Mouse (Mus musculus) liver, embryonic 11.5 days (tissue): ENCODE data around the gene Deaf1. TPM values are rescaled to one million over a fixed set of nuclear protein-coding genes. Genes with fewer than 3 reads are reported as not detected.

Source experiments
- ATAC-seq: fragments of 200-750 bp; cut with Nextera tagmentation; replicated peaks from 2 replicates; pipeline ENCODE4 v1.8.0; 2017; ENCODE audit warnings: moderate number of reproducible peaks, mild to moderate bottlenecking, moderate TSS enrichment, moderate library complexity; ENCODE audit not compliant: low FRiP score
- DNase-seq: peaks from one replicate; pipeline ENCODE4 v3.0.0-alpha.2; 2017; ENCODE audit warnings: low spot score
- H3K27ac ChIP-seq: fragments of 300-500 bp; sonication (generic); 2 replicates; pipeline ENCODE4 v1.5.1; 2014; ENCODE audit warnings: mild to moderate bottlenecking, low read depth, low read length, control low read depth
- H3K27me3 ChIP-seq: fragments of 300-500 bp; sonication (generic); replicated peaks from 2 replicates; pipeline ENCODE4 v1.6.1; 2014; ENCODE audit warnings: low read length, mixed read lengths; ENCODE audit not compliant: control insufficient read depth, insufficient read depth
- H3K36me3 ChIP-seq: fragments of 300-500 bp; sonication (generic); 2 replicates; pipeline ENCODE4 v1.6.1; 2014; ENCODE audit warnings: mild to moderate bottlenecking, low read length, moderate library complexity, mixed read lengths; ENCODE audit not compliant: control insufficient read depth, insufficient read depth
- H3K4me1 ChIP-seq: fragments of 300-500 bp; sonication (generic); replicated peaks from 2 replicates; pipeline ENCODE4 v1.6.1; 2014; ENCODE audit warnings: low read length, mixed read lengths; ENCODE audit not compliant: control insufficient read depth, insufficient read depth
- H3K4me2 ChIP-seq: fragments of 300-500 bp; sonication (generic); 2 replicates; pipeline ENCODE4 v1.6.1; 2014; ENCODE audit warnings: mild to moderate bottlenecking, control low read depth, moderate library complexity
- H3K4me3 ChIP-seq: fragments of 300-500 bp; sonication (generic); 2 replicates; pipeline ENCODE4 v1.5.1; 2014; ENCODE audit warnings: low read depth, low read length, control low read depth
- H3K9ac ChIP-seq: fragments of 300-500 bp; sonication (generic); 2 replicates; pipeline ENCODE4 v1.6.1; 2014; ENCODE audit warnings: low read depth, low read length, control low read depth
- H3K9me3 ChIP-seq: fragments of 300-500 bp; sonication (generic); 2 replicates; pipeline ENCODE4 v1.6.1; 2016; ENCODE audit warnings: low read length, inconsistent platforms, mixed read lengths; ENCODE audit not compliant: control insufficient read depth
- WGBS: fragments of 180-500 bp; shearing (Covaris S2); extraction: QIAGEN DNeasy Blood & Tissue Kit; methylation state at CpG from one replicate; pipeline ENCODE4 v1.1.7; 2014; 5-methylcytosine and 5-hydroxymethylcytosine counted together
- polyA plus RNA-seq: library from polyadenylated mRNA; unstranded; fragments of >200 nt; fragmentation: Nextera tagmentation; extraction: Ambion mirVana; gene quantifications from 2 replicates; pipeline ENCODE4 v1.2.1, GENCODE M21; 2014

Gene Deaf1
- polyA plus RNA-seq, 1 experiment from 2014 or later: 54.0 TPM

GRCm38 (mm10) chr7:141297926-141298650, 29.4 kb downstream of the Deaf1 start:
- WGBS: 70% methylated on average over 3 of the region's 3 CpGs
- no peaks in the 10 kb centered on the region for H3K9me3 ChIP-seq
- ATAC-seq: peak; percentile 65
- no peak overlapping the region for H3K27ac ChIP-seq
- no peak overlapping the region for H3K9ac ChIP-seq
- H3K4me3 ChIP-seq: no peak overlapping the region
- H3K4me1 ChIP-seq: peaks cover 7% of the 10 kb centered on the region
- H3K4me2 ChIP-seq: no peak overlapping the region
- no peak for DNase-seq
- peaks cover 29% of the 10 kb centered on the region for H3K27me3 ChIP-seq
- H3K36me3 ChIP-seq: peaks cover 24% of the 10 kb centered on the region; the same call in 1 of the 2 replicates

- ATAC-seq (no peak), DNase-seq (peak; percentile 47)
- WGBS: 7% methylated on average over 22 of the region's 22 CpGs
- H3K4me3 ChIP-seq: peak overlapping the region; percentile 37
- H3K27me3 ChIP-seq: peaks cover 63% of the 10 kb centered on the region
- H3K36me3 ChIP-seq: peaks cover 3% of the 10 kb centered on the region; the same call in 1 of the 2 replicates
- H3K4me1 ChIP-seq: peaks cover 9% of the 10 kb centered on the region
- no peaks in the 10 kb centered on the region for H3K9me3 ChIP-seq
- no peak overlapping the region; the same call in 1 of the 2 replicates for H3K9ac ChIP-seq
- H3K4me2 ChIP-seq: peak overlapping the region; percentile 61
- H3K27ac ChIP-seq: no peak overlapping the region
Measured at GRCm38 (mm10) chr7:141294479-141294878, 33.0 kb downstream of the Deaf1 start.

- peaks cover 66% of the 10 kb centered on the region for H3K27me3 ChIP-seq
- no peak overlapping the region for H3K27ac ChIP-seq
- H3K4me1 ChIP-seq: peaks cover 9% of the 10 kb centered on the region
- no peaks in the 10 kb centered on the region for H3K36me3 ChIP-seq
- H3K9ac ChIP-seq: peak overlapping the region; percentile 38; the same call in 1 of the 2 replicates
- 2% methylated on average over 53 of the region's 53 CpGs for WGBS
- no peaks in the 10 kb centered on the region for H3K9me3 ChIP-seq
- peak overlapping the region; percentile 37 for H3K4me3 ChIP-seq
- peak overlapping the region; percentile 61 for H3K4me2 ChIP-seq
- ATAC-seq (no peak), DNase-seq (peak; percentile 51)
Measured at GRCm38 (mm10) chr7:141293852-141294471, 33.5 kb downstream of the Deaf1 start.

GRCm38 (mm10) chr7:141292583-141293388, 34.7 kb downstream of the Deaf1 start:
- DNase-seq: no peak
- H3K27me3 ChIP-seq: peaks cover 66% of the 10 kb centered on the region
- ATAC-seq: no peak
- peak overlapping the region; percentile 46 for H3K4me3 ChIP-seq
- no peaks in the 10 kb centered on the region for H3K36me3 ChIP-seq
- H3K4me1 ChIP-seq: peaks cover 9% of the 10 kb centered on the region
- H3K9me3 ChIP-seq: no peaks in the 10 kb centered on the region
- H3K9ac ChIP-seq: 0 out of 2 replicates have a peak overlapping the region, but pooled peaks have one; percentile 47
- 39% methylated on average over 15 of the region's 15 CpGs for WGBS
- no peak overlapping the region for H3K27ac ChIP-seq
- peak overlapping the region; percentile 73 for H3K4me2 ChIP-seq

- peak within 1 kb of the TSS; percentile 73 for H3K4me2 ChIP-seq
- peak within 1 kb of the TSS; percentile 46 for H3K4me3 ChIP-seq
- H3K9ac ChIP-seq: peak within 1 kb of the TSS; percentile 47; the same call in 1 of the 2 replicates
- H3K27me3 ChIP-seq: peaks cover 66% of the 10 kb centered on the region
- H3K9me3 ChIP-seq: no peaks in the 10 kb centered on the region
- peaks cover 9% of the 10 kb centered on the region for H3K4me1 ChIP-seq
- ATAC-seq (0 out of 2 replicates have a peak, but pooled peaks have one; percentile 39), DNase-seq (peak; percentile 62)
- H3K27ac ChIP-seq: no peak within 1 kb of the TSS
- WGBS: 3% methylated on average over 46 of the region's 46 CpGs
- no peaks in the 10 kb centered on the region for H3K36me3 ChIP-seq
Measured at GRCm38 (mm10) chr7:141291921-141292582, 35.4 kb downstream of the Deaf1 start, which contains the start of gene Drd4. TSS of gene Drd4 (plus strand) at chr7:141292006.

- DNase-seq (no peak), ATAC-seq (no peak)
- 66% methylated on average over 3 of the region's 3 CpGs for WGBS
- no peak overlapping the region for H3K4me2 ChIP-seq
- no peak overlapping the region for H3K4me3 ChIP-seq
- no peaks in the 10 kb centered on the region for H3K9me3 ChIP-seq
- H3K27ac ChIP-seq: no peak overlapping the region
- H3K4me1 ChIP-seq: peaks cover 2% of the 10 kb centered on the region; the same call in 1 of the 2 replicates
- H3K27me3 ChIP-seq: peaks cover 37% of the 10 kb centered on the region
- H3K36me3 ChIP-seq: no peaks in the 10 kb centered on the region
- no peak overlapping the region for H3K9ac ChIP-seq
Measured at GRCm38 (mm10) chr7:141288042-141288441, 39.4 kb downstream of the Deaf1 start.

GRCm38 (mm10) chr7:141282756-141283155, 44.7 kb downstream of the Deaf1 start:
- WGBS: 81% methylated on average over 4 of the region's 4 CpGs

GRCm38 (mm10) chr7:141281442-141281841, 46.0 kb downstream of the Deaf1 start:
- DNase-seq (no peak), ATAC-seq (no peak)
- H3K9ac ChIP-seq: no peak overlapping the region
- WGBS: 87% methylated on average over 6 of the region's 6 CpGs
- H3K36me3 ChIP-seq: no peaks in the 10 kb centered on the region
- H3K9me3 ChIP-seq: no peaks in the 10 kb centered on the region
- H3K4me1 ChIP-seq: peaks cover 14% of the 10 kb centered on the region
- H3K4me2 ChIP-seq: no peak overlapping the region
- no peak overlapping the region for H3K4me3 ChIP-seq
- H3K27ac ChIP-seq: no peak overlapping the region
- peaks cover 20% of the 10 kb centered on the region for H3K27me3 ChIP-seq

More at GRCm38 (mm10) chr7:141282756-141283155, 44.7 kb downstream of the Deaf1 start:
- H3K9me3 ChIP-seq: no peaks in the 10 kb centered on the region
- peaks cover 14% of the 10 kb centered on the region for H3K4me1 ChIP-seq
- H3K27me3 ChIP-seq: peaks cover 19% of the 10 kb centered on the region
- no peak for DNase-seq
- H3K4me3 ChIP-seq: no peak overlapping the region
- no peak for ATAC-seq
- no peak overlapping the region for H3K27ac ChIP-seq
- H3K36me3 ChIP-seq: no peaks in the 10 kb centered on the region
- H3K4me2 ChIP-seq: no peak overlapping the region
- no peak overlapping the region for H3K9ac ChIP-seq
